Mouse (Mus musculus): ENCODE measurements at regions not wholly inside any gene's neighbourhood (a gene's known extent, or its start where the extent isn't known, plus 50 kb on each side); places are given as distances from the start of the nearest gene placed in this dataset.
A peak's percentile ranks its signal among the peaks of the same experiment; 100 is the strongest.
"Not testable (repeated sequence)": the region's sequence is repeated elsewhere in the genome, so short reads cannot be mapped to it uniquely, and the experiment has no call there.

- no peak for DNase-seq (ENCODE audit: low spot score in 2 of 2)
Measured at GRCm38 (mm10) chr13:52318276-52318675, 212.8 kb downstream of the Diras2 start.

GRCm38 (mm10) chr13:52323691-52324090 lies 207.4 kb downstream of the Diras2 start:
- DNase-seq (ENCODE audit: low spot score in 2 of 2), result no peak

GRCm38 (mm10) chr13:52324378-52324777 lies 206.7 kb downstream of the Diras2 start:
- not testable (repeated sequence) for DNase-seq (ENCODE audit: low spot score in 2 of 2)

- not testable (repeated sequence) for DNase-seq (ENCODE audit: low spot score in 2 of 2)
Measured at GRCm38 (mm10) chr13:52325647-52326046, 205.4 kb downstream of the Diras2 start.

- no peak for DNase-seq (ENCODE audit: low spot score in 2 of 2)
Measured at GRCm38 (mm10) chr13:52327734-52328133, 203.3 kb downstream of the Diras2 start.

- peak in 1 of 2 experiments; percentile 59 for DNase-seq (ENCODE audit: low spot score in 2 of 2)
Measured at GRCm38 (mm10) chr13:52328766-52329165, 202.3 kb downstream of the Diras2 start.

- peak in 1 of 2 experiments; percentile 80 for DNase-seq (ENCODE audit: low spot score in 2 of 2)
Measured at GRCm38 (mm10) chr13:52331068-52331467, 200.0 kb downstream of the Diras2 start.

- DNase-seq (ENCODE audit: low spot score in 2 of 2), result no peak
Measured at GRCm38 (mm10) chr13:52334962-52335361, 196.1 kb downstream of the Diras2 start.

- no peak for DNase-seq (ENCODE audit: low spot score in 2 of 2)
Measured at GRCm38 (mm10) chr13:52337936-52338335, 193.1 kb downstream of the Diras2 start.

GRCm38 (mm10) chr13:52339156-52339555 lies 191.9 kb downstream of the Diras2 start:
- no peak for DNase-seq (ENCODE audit: low spot score in 2 of 2)

- no peak for DNase-seq (ENCODE audit: low spot score in 2 of 2)
Measured at GRCm38 (mm10) chr13:52341981-52342380, 189.1 kb downstream of the Diras2 start.

GRCm38 (mm10) chr13:52344383-52344782 lies 186.7 kb downstream of the Diras2 start:
- no peak for DNase-seq (ENCODE audit: low spot score in 2 of 2)

- DNase-seq (ENCODE audit: low spot score in 2 of 2), result no peak
Measured at GRCm38 (mm10) chr13:52344853-52345252, 186.2 kb downstream of the Diras2 start.

GRCm38 (mm10) chr13:52345375-52346026 lies 185.6 kb downstream of the Diras2 start:
- peak in 1 of 2 experiments; percentile 32 for DNase-seq (ENCODE audit: low spot score in 2 of 2)

GRCm38 (mm10) chr13:52346027-52346375 lies 185.1 kb downstream of the Diras2 start:
- no peak for DNase-seq (ENCODE audit: low spot score in 2 of 2)

GRCm38 (mm10) chr13:52347631-52348030 lies 183.4 kb downstream of the Diras2 start:
- no peak for DNase-seq (ENCODE audit: low spot score in 2 of 2)

GRCm38 (mm10) chr13:52349606-52350005 lies 181.5 kb downstream of the Diras2 start:
- no peak for DNase-seq (ENCODE audit: low spot score in 2 of 2)

- DNase-seq (ENCODE audit: low spot score in 2 of 2), result no peak
Measured at GRCm38 (mm10) chr13:52352576-52352975, 178.5 kb downstream of the Diras2 start.

GRCm38 (mm10) chr13:52353437-52353836 lies 177.6 kb downstream of the Diras2 start:
- DNase-seq (ENCODE audit: low spot score in 2 of 2), result no peak

GRCm38 (mm10) chr13:52353966-52354365 lies 177.1 kb downstream of the Diras2 start:
- DNase-seq (ENCODE audit: low spot score in 2 of 2), result no peak

GRCm38 (mm10) chr13:52355921-52356320 lies 175.2 kb downstream of the Diras2 start:
- DNase-seq (ENCODE audit: low spot score in 2 of 2), result not testable (repeated sequence)

- not testable (repeated sequence) for DNase-seq (ENCODE audit: low spot score in 2 of 2)
Measured at GRCm38 (mm10) chr13:52359332-52359731, 171.7 kb downstream of the Diras2 start.

- no peak for DNase-seq (ENCODE audit: low spot score in 2 of 2)
Measured at GRCm38 (mm10) chr13:52361177-52361846, 169.8 kb downstream of the Diras2 start.
